Mouse (Mus musculus): ENCODE results near the gene Fbxl2. TPM values are rescaled to one million over a fixed set of nuclear protein-coding genes. Genes with fewer than 3 reads are reported as not detected.
A peak's percentile ranks its signal among the peaks of the same experiment; 100 is the strongest.

Gene Fbxl2
- polyA plus RNA-seq, 1 experiment from 2014 or later: 1.7 TPM

GRCm38 (mm10) chr9:113935638-113936037 is 110.4 kb downstream of the Fbxl2 start:
- H3K4me3 ChIP-seq: no peak overlapping the region
- 55% methylated on average over 5 of the region's 5 CpGs for WGBS
- no peaks in the 10 kb centered on the region for H3K9me3 ChIP-seq (replicated peaks)
- peaks cover 28% of the 10 kb centered on the region for H3K4me1 ChIP-seq (replicated peaks)
- ATAC-seq (replicated peaks; ENCODE audit: insufficient number of reproducible peaks, insufficient read depth, low FRiP score, low read depth): no peak
- H3K9ac ChIP-seq: no peak overlapping the region
- no peaks in the 10 kb centered on the region for H3K36me3 ChIP-seq
- no peak overlapping the region for H3K27ac ChIP-seq
- no peak overlapping the region for H3K4me2 ChIP-seq
- H3K27me3 ChIP-seq: no peaks in the 10 kb centered on the region

DNA sequence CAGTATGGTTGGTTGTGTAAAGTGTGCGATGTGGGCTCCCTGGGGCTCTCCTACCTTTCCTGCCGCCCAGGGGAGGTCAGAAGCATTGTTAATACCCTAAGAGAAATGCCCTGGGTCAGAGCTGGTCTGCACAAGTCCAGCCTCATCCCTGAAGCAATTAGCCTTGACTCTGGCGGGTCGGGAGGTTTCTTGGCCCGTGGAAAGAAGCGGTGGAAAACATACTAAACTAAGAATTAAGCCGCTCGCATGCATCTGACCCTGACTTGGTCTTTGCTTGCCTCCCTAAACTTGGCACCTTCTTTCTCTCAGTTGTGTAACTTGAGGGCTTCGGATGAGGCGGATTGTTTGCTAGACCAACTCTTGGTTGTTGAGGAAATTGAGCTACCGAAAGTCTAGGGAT is 113.5 kb downstream of the Fbxl2 start:
- H3K27me3 ChIP-seq: no peaks in the 10 kb centered on the region
- peak overlapping the region; percentile 88 for H3K27ac ChIP-seq
- no peaks in the 10 kb centered on the region for H3K36me3 ChIP-seq
- H3K4me1 ChIP-seq (replicated peaks): peaks cover 26% of the 10 kb centered on the region
- peak overlapping the region; percentile 79 for H3K4me2 ChIP-seq
- no peaks in the 10 kb centered on the region for H3K9me3 ChIP-seq (replicated peaks)
- ATAC-seq (replicated peaks; ENCODE audit: insufficient number of reproducible peaks, insufficient read depth, low FRiP score, low read depth): no peak
- peak overlapping the region; percentile 83 for H3K4me3 ChIP-seq
- WGBS: 16% methylated on average over 11 of the region's 11 CpGs
- peak overlapping the region; percentile 86 for H3K9ac ChIP-seq

DNA sequence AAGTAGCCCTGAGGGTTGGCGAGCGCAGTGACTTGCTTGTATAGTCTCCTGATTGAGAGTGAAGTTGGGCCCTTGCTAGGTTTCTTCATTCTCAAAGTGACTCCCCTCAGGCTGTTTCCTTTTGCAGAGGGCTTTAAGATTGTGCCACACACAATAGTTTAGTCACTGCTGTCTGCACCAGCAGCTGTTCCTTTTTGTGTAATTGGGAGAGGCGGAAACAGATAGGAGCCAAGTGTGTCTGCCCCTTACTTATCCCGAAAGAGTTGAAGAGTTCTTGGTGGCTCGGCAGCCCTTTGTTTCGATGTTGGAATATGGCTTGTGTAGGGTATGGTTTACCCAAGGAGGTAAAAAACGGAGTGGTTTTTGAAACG is 113.9 kb downstream of the Fbxl2 start:
- H3K4me2 ChIP-seq: peak overlapping the region; percentile 79
- peak overlapping the region; percentile 83 for H3K4me3 ChIP-seq
- peaks cover 26% of the 10 kb centered on the region for H3K4me1 ChIP-seq (replicated peaks)
- H3K27me3 ChIP-seq: no peaks in the 10 kb centered on the region
- peak overlapping the region; percentile 88 for H3K27ac ChIP-seq
- H3K9me3 ChIP-seq (replicated peaks): no peaks in the 10 kb centered on the region
- no peak for ATAC-seq (replicated peaks; ENCODE audit: insufficient number of reproducible peaks, insufficient read depth, low FRiP score, low read depth)
- peak overlapping the region; percentile 86 for H3K9ac ChIP-seq
- H3K36me3 ChIP-seq: no peaks in the 10 kb centered on the region
- 1% methylated on average over 8 of the region's 8 CpGs for WGBS

- peak overlapping the region; percentile 79 for H3K4me2 ChIP-seq
- under 1% methylated on average over 80 of the region's 91 CpGs for WGBS
These were observed 114.5 kb downstream of the Fbxl2 start for GRCm38 (mm10) chr9:113931375-113932099.

DNA sequence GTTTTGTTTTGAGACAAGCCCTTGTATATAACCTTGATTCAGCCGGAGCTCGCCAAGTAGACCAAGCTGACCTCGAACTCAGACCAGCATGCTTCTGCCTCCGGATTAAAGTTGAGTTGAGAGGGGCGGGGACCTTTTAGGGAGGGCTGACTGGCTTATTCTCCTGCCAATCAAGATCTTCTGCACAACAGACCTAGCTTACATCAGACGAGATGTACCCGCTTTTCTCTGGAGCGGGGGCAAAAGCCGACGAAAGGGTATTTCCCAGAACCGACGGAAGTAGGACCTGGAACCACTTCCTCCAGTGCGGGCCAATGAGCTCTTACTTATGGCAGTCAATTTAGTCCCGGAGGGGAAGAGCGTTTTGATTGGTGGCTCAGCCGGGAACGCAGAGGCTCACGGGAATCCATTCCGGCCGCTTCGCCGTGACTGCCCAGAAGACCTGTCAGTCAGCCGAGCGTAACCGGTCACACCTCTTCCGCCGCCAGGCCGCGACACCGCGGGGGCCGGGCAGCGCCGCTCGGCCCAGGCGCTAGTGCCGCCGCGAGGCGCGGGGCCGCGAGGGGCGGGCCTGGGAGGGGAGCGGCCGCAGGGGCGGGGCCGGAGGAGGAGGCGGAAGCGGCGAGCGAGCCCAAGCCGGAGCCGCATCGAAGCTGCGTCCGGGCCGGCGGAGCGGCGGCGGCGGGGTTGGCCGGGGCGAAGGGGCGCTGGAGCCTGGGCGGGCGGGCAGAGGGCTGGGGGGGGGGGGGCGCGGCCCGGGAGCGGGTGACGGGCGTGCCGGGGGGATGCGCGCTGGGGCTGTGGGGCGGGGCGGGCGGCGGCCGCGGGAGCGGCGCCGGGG is 115.2 kb downstream of the Fbxl2 start, which contains the start of gene Ubp1:
Gene Ubp1, plus strand, starts transcription at position 401 of the 841 bp plus-strand sequence.
- no peaks in the 10 kb centered on the region for H3K36me3 ChIP-seq
- WGBS: under 1% methylated on average over 44 of the region's 86 CpGs
- no peaks in the 10 kb centered on the region for H3K27me3 ChIP-seq

More at GRCm38 (mm10) chr9:113931375-113932099, 114.5 kb downstream of the Fbxl2 start:
- peak; percentile 41 for ATAC-seq (replicated peaks; ENCODE audit: insufficient number of reproducible peaks, insufficient read depth, low FRiP score, low read depth)
- Histone ChIP-seq H3K4me1 (replicated peaks) (peaks cover 26% of the 10 kb centered on the region), H3K4me3 (peak overlapping the region; percentile 83), H3K27me3 (no peaks in the 10 kb centered on the region), H3K27ac (peak overlapping the region; percentile 88), H3K36me3 (no peaks in the 10 kb centered on the region), H3K9me3 (replicated peaks) (no peaks in the 10 kb centered on the region), H3K9ac (peak overlapping the region; percentile 86)

GRCm38 (mm10) chr9:113929676-113930075 is 116.3 kb downstream of the Fbxl2 start:
- WGBS: 72% methylated on average over 1 of the region's 1 CpGs
- Histone ChIP-seq H3K27me3 (no peaks in the 10 kb centered on the region), H3K9ac (no peak overlapping the region), H3K9me3 (replicated peaks) (no peaks in the 10 kb centered on the region), H3K27ac (no peak overlapping the region), H3K36me3 (no peaks in the 10 kb centered on the region), H3K4me1 (replicated peaks) (peaks cover 16% of the 10 kb centered on the region), H3K4me3 (peak overlapping the region; percentile 83; the same call in 1 of the 2 replicates), H3K4me2 (no peak overlapping the region)
- ATAC-seq (replicated peaks; ENCODE audit: insufficient number of reproducible peaks, insufficient read depth, low FRiP score, low read depth): no peak

More for the DNA sequence above, 115.2 kb downstream of the Fbxl2 start, which contains the start of gene Ubp1:
- Histone ChIP-seq H3K27ac (peak within 1 kb of the TSS; percentile 88), H3K4me3 (peak within 1 kb of the TSS; percentile 83), H3K9me3 (replicated peaks) (no peaks in the 10 kb centered on the region), H3K9ac (peak within 1 kb of the TSS; percentile 86), H3K4me1 (replicated peaks) (peaks cover 21% of the 10 kb centered on the region), H3K4me2 (peak within 1 kb of the TSS; percentile 79)
- ATAC-seq (replicated peaks; ENCODE audit: insufficient number of reproducible peaks, insufficient read depth, low FRiP score, low read depth): peak; percentile 97

GRCm38 (mm10) chr9:113928591-113928990 is 117.4 kb downstream of the Fbxl2 start:
- Histone ChIP-seq H3K4me2 (no peak overlapping the region), H3K9ac (no peak overlapping the region), H3K36me3 (no peaks in the 10 kb centered on the region), H3K27me3 (no peaks in the 10 kb centered on the region), H3K4me1 (replicated peaks) (peaks cover 13% of the 10 kb centered on the region), H3K4me3 (no peak overlapping the region), H3K9me3 (replicated peaks) (no peaks in the 10 kb centered on the region), H3K27ac (no peak overlapping the region)
- WGBS: 72% methylated on average over 4 of the region's 4 CpGs
- ATAC-seq (replicated peaks; ENCODE audit: insufficient number of reproducible peaks, insufficient read depth, low FRiP score, low read depth): no peak

DNA sequence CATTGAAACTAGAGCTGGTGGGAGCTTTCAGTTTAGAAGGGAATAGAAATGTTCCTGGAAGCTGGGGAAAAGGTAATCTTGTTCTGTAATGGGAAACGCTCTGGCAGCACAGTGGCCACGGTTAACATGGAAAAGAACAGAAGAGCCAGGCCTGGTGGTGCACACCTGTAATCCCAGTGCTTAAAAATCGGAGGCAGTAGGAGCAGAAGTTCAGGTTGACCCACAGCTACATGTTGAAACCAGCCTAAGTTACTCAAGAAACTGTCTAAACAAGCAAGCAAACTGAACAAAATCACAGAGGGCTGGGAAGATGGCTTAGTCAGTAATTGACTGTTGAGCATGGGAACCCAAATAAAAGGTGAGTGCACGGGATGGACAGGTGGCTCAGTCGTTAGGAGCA is 121.1 kb downstream of the Fbxl2 start:
- no peak overlapping the region for H3K4me3 ChIP-seq
- peaks cover 14% of the 10 kb centered on the region; the same call in 1 of the 2 replicates for H3K36me3 ChIP-seq
- WGBS: 82% methylated on average over 5 of the region's 5 CpGs
- no peak overlapping the region for H3K9ac ChIP-seq
- H3K27ac ChIP-seq: no peak overlapping the region
- no peak for ATAC-seq (replicated peaks; ENCODE audit: insufficient number of reproducible peaks, insufficient read depth, low FRiP score, low read depth)
- H3K9me3 ChIP-seq (replicated peaks): no peaks in the 10 kb centered on the region
- no peaks in the 10 kb centered on the region for H3K4me1 ChIP-seq (replicated peaks)
- no peaks in the 10 kb centered on the region for H3K27me3 ChIP-seq
- H3K4me2 ChIP-seq: no peak overlapping the region

DNA sequence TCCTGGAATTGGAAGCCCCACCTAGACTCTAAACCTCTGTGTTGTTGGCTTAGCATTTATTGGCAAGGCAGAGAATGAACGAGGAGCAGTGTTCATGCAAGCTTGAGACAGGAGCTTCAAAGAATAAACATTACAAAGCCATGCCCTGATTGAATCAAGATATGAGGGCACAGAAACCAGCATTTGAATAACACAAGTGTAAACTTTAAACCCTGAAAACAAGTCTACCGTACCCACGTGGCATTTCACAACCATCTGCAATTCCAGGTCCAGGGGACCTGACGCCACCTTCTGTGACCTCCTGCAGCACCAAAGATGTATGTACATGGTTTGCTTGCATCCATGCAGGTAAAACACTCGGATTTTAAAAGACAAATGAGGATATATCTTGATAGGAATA is 123.3 kb downstream of the Fbxl2 start:
- H3K27me3 ChIP-seq: no peaks in the 10 kb centered on the region
- H3K4me2 ChIP-seq: no peak overlapping the region
- H3K9me3 ChIP-seq (replicated peaks): no peaks in the 10 kb centered on the region
- WGBS: 92% methylated on average over 5 of the region's 5 CpGs
- no peak overlapping the region for H3K27ac ChIP-seq
- no peak overlapping the region for H3K4me3 ChIP-seq
- no peak for ATAC-seq (replicated peaks; ENCODE audit: insufficient number of reproducible peaks, insufficient read depth, low FRiP score, low read depth)
- peaks cover 18% of the 10 kb centered on the region; the same call in 1 of the 2 replicates for H3K36me3 ChIP-seq
- no peak overlapping the region for H3K9ac ChIP-seq
- no peaks in the 10 kb centered on the region for H3K4me1 ChIP-seq (replicated peaks)

- 86% methylated on average over 5 of the region's 5 CpGs for WGBS
- no peaks in the 10 kb centered on the region for H3K9me3 ChIP-seq (replicated peaks)
- H3K9ac ChIP-seq: no peak overlapping the region
- H3K4me3 ChIP-seq: no peak overlapping the region
- peaks cover 42% of the 10 kb centered on the region for H3K36me3 ChIP-seq
- no peaks in the 10 kb centered on the region for H3K4me1 ChIP-seq (replicated peaks)
- H3K27ac ChIP-seq: no peak overlapping the region
- no peak for ATAC-seq (replicated peaks; ENCODE audit: insufficient number of reproducible peaks, insufficient read depth, low FRiP score, low read depth)
- H3K27me3 ChIP-seq: no peaks in the 10 kb centered on the region
- H3K4me2 ChIP-seq: no peak overlapping the region
These were observed 130.2 kb downstream of the Fbxl2 start for GRCm38 (mm10) chr9:113915789-113916188.

All from heart, embryonic 15.5 days (tissue).